Mouse (Mus musculus): ENCODE measurements around the gene Arpc5. TPM values are rescaled to one million over a fixed set of nuclear protein-coding genes. Genes with fewer than 3 reads are reported as not detected.

The Arpc5 gene
- total and polyA plus RNA-seq, 3 experiments, result 280 to 358 (median 283) TPM

DNA sequence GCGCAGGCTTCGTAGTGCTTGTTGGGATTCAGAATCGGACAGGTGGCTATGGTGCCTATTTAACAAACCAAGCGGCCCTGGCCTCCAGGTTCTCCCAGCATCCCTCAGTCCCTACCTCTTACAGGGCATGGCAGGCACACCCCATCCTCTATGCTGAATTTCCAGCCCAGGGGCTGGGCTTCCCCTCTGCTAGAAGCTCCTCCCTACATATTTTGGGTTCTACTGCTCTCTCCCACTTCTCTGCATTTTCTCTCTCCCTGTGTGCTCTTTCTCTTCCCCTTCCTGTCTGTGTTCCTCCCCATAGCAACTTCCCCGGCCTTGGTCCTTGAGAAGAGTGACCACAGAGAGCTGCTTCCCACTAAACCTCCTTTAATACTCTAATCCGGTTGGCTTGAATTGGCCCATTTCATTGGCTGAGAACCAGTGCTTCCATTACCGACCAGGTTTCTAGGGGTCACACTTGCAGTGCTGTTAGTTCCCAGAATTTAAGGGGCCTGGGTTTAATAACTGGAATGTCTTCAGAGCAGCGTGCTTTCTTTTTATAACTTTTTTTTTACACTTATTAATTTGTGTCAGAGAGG is 30.4 kb downstream of the Arpc5 start:
- Histone ChIP-seq H3K27me3 (ENCODE audit: insufficient read depth, low read length) (peaks cover 42% of the 10 kb centered on the region), H3K9me3 (replicated peaks) (peaks cover 2% of the 10 kb centered on the region; the same call in 1 of the 2 replicates), H3K4me1 (ENCODE audit: insufficient read depth, low read depth, low read length) (peaks cover 6% of the 10 kb centered on the region; the same call in 1 of the 2 replicates), H3K36me3 (replicated peaks) (no peaks in the 10 kb centered on the region), H3K4me3 (ENCODE audit: low read depth, low read length) (no peak overlapping the region)
- ATAC-seq (ENCODE audit: extremely low read depth, insufficient number of reproducible peaks, low FRiP score, poor library complexity, severe bottlenecking) (no peak), DNase-seq (ENCODE audit: low spot score) (no peak)
- TF ChIP-seq POLR2AphosphoS5 (IDR thresholded peaks at IDR 0.05; ENCODE audit: insufficient replicate concordance, low read depth, low read length) (no peak), TAL1 (conservative IDR thresholded peaks at IDR 0.05; ENCODE audit: low read depth, low read length) (no peak), GATA1 (IDR thresholded peaks at IDR 0.05; ENCODE audit: borderline replicate concordance, low read length) (no peak), CTCF (IDR thresholded peaks at IDR 0.05; ENCODE audit: low read depth, low read length) (no peak), GATA2 (IDR thresholded peaks at IDR 0.05; ENCODE audit: borderline replicate concordance, low read depth, low read length) (no peak)

DNA sequence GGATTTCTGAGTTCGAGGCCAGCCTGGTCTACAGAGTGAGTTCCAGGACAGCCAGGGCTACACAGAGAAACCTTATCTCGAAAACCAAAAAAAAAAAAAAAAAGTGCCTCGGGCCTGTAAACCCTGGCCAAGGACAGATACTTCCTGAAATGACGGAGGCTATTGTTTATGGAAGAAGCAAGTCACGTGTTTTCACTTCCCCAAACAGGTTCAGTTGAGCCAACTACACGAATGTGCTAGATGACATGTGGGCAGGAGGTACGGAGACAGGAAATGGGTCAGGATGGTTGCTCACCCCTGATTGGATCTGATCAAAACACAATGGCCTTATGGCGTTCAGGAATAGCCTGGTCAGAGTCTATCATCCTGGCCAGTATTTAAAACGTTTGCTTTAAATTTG is 31.8 kb downstream of the Arpc5 start:
- no peak overlapping the region for H3K4me3 ChIP-seq (ENCODE audit: low read depth, low read length)
- ATAC-seq (ENCODE audit: extremely low read depth, insufficient number of reproducible peaks, low FRiP score, poor library complexity, severe bottlenecking) (no peak; the same call in 1 of the 2 replicates), DNase-seq (ENCODE audit: low spot score) (no peak)
- TF ChIP-seq CTCF (IDR thresholded peaks at IDR 0.05; ENCODE audit: low read depth, low read length) (no peak), POLR2AphosphoS5 (IDR thresholded peaks at IDR 0.05; ENCODE audit: insufficient replicate concordance, low read depth, low read length) (no peak), GATA2 (IDR thresholded peaks at IDR 0.05; ENCODE audit: borderline replicate concordance, low read depth, low read length) (no peak)
- H3K9me3 ChIP-seq (replicated peaks), result 0 out of 2 replicates have a peak, but pooled peaks cover 2% of the 10 kb centered on the region
- peaks cover 6% of the 10 kb centered on the region; the same call in 1 of the 2 replicates for H3K4me1 ChIP-seq (ENCODE audit: insufficient read depth, low read depth, low read length)
- no peaks in the 10 kb centered on the region for H3K36me3 ChIP-seq (replicated peaks)
- peaks cover 40% of the 10 kb centered on the region for H3K27me3 ChIP-seq (ENCODE audit: insufficient read depth, low read length)

DNA sequence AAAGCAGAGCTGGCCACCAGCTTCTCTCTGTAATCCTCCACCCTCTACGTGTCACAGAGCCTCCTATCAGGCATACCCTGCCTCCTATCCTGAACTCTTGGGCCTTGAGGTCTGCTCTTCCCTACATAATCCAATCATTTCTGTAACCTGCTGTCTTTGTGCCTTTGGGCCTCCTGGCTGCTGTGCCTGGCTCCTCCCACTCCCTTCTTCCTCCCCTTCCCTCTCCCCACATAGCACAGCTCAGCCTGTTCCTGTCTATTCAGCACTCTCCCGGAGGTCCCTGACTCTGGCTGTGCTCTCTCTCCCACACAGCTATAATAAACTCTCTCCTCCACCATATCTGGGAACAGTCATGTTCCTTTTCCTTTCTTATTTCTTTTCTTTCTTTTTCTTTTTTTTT is 33.6 kb downstream of the Arpc5 start, which contains the start of gene Ncf2:
Gene Ncf2, plus strand, starts transcription at position 298 of the 400 bp plus-strand sequence.
- ATAC-seq (ENCODE audit: extremely low read depth, insufficient number of reproducible peaks, low FRiP score, poor library complexity, severe bottlenecking), result no peak
- TF ChIP-seq POLR2AphosphoS5 (IDR thresholded peaks at IDR 0.05; ENCODE audit: insufficient replicate concordance, low read depth, low read length) (no peak), GATA1 (IDR thresholded peaks at IDR 0.05; ENCODE audit: borderline replicate concordance, low read length) (no peak), GATA2 (IDR thresholded peaks at IDR 0.05; ENCODE audit: borderline replicate concordance, low read depth, low read length) (no peak), CTCF (IDR thresholded peaks at IDR 0.05; ENCODE audit: low read depth, low read length) (no peak), TAL1 (conservative IDR thresholded peaks at IDR 0.05; ENCODE audit: low read depth, low read length) (no peak)

DNA sequence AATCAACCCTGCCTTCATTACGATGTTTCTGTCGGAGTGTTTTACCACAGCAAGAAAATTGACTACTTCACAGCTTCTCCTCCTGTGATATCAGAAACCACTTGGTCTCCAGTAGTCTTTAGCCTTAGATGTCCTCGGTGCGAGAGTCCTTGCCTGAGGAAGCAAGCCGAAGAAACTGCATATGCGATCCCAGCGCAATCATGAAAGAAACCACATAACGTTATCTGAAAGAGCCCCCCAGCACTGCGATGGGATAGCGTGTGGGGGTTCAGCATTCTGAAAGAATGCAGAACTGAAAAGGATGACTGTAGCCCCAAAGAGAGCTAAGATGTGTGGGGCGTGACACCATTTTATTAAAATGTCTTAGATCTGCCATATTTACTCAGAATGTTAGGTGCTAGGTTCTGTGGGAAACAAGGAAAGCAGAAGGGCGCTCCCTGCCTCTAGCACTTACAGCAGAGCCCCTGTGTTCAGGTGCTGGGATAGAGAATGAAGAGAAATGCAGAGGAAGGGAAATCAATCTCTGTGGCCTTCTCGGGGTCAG is 34.4 kb downstream of the Arpc5 start:
- peaks cover 38% of the 10 kb centered on the region for H3K27me3 ChIP-seq (ENCODE audit: insufficient read depth, low read length)
- no peaks in the 10 kb centered on the region for H3K36me3 ChIP-seq (replicated peaks)
- DNase-seq (ENCODE audit: low spot score) (no peak), ATAC-seq (ENCODE audit: extremely low read depth, insufficient number of reproducible peaks, low FRiP score, poor library complexity, severe bottlenecking) (no peak)
- no peak overlapping the region for H3K4me3 ChIP-seq (ENCODE audit: low read depth, low read length)
- peaks cover 15% of the 10 kb centered on the region; the same call in 1 of the 2 replicates for H3K4me1 ChIP-seq (ENCODE audit: insufficient read depth, low read depth, low read length)
- TF ChIP-seq CTCF (IDR thresholded peaks at IDR 0.05; ENCODE audit: low read depth, low read length), result no peak
- no peak for TF ChIP-seq GATA1 (IDR thresholded peaks at IDR 0.05; ENCODE audit: borderline replicate concordance, low read length)
- no peak for TF ChIP-seq POLR2AphosphoS5 (IDR thresholded peaks at IDR 0.05; ENCODE audit: insufficient replicate concordance, low read depth, low read length)
- no peak for TF ChIP-seq GATA2 (IDR thresholded peaks at IDR 0.05; ENCODE audit: borderline replicate concordance, low read depth, low read length)
- no peak for TF ChIP-seq TAL1 (conservative IDR thresholded peaks at IDR 0.05; ENCODE audit: low read depth, low read length)
- H3K9me3 ChIP-seq (replicated peaks), result 0 out of 2 replicates have a peak, but pooled peaks cover 2% of the 10 kb centered on the region

More for the DNA sequence above, 33.6 kb downstream of the Arpc5 start, which contains the start of gene Ncf2:
- Histone ChIP-seq H3K36me3 (replicated peaks) (no peaks in the 10 kb centered on the region), H3K4me3 (ENCODE audit: low read depth, low read length) (no peak within 1 kb of the TSS), H3K9me3 (replicated peaks) (0 out of 2 replicates have a peak, but pooled peaks cover 2% of the 10 kb centered on the region), H3K27me3 (ENCODE audit: insufficient read depth, low read length) (peaks cover 36% of the 10 kb centered on the region), H3K4me1 (ENCODE audit: insufficient read depth, low read depth, low read length) (peaks cover 11% of the 10 kb centered on the region; the same call in 1 of the 2 replicates)
- DNase-seq (ENCODE audit: low spot score), result no peak

DNA sequence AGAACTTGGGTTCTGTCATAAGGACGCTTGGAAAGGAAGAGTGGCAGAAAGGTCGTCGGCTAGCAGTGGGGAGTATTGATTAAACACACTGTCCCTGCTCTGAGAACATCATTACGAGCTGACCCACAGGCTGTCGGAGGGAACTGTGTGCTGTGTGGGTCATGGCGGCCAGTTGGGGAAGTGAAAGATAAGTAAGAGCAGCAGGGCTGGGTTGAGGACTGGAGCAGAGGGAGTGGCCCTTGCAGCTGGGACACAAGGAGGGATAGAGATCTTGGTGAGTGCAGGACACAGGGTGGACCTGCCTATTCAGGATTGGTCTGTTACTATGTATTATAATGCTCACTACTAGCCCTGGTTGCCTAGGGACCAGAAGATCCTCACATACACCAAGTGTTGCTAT is 38.6 kb downstream of the Arpc5 start:
- no peak overlapping the region for H3K4me3 ChIP-seq (ENCODE audit: low read depth, low read length)
- no peak for ATAC-seq (ENCODE audit: extremely low read depth, insufficient number of reproducible peaks, low FRiP score, poor library complexity, severe bottlenecking)
- TF ChIP-seq TAL1 (conservative IDR thresholded peaks at IDR 0.05; ENCODE audit: low read depth, low read length) (no peak), CTCF (IDR thresholded peaks at IDR 0.05; ENCODE audit: low read depth, low read length) (no peak), GATA2 (IDR thresholded peaks at IDR 0.05; ENCODE audit: borderline replicate concordance, low read depth, low read length) (no peak), GATA1 (IDR thresholded peaks at IDR 0.05; ENCODE audit: borderline replicate concordance, low read length) (no peak), POLR2AphosphoS5 (IDR thresholded peaks at IDR 0.05; ENCODE audit: insufficient replicate concordance, low read depth, low read length) (no peak)

DNA sequence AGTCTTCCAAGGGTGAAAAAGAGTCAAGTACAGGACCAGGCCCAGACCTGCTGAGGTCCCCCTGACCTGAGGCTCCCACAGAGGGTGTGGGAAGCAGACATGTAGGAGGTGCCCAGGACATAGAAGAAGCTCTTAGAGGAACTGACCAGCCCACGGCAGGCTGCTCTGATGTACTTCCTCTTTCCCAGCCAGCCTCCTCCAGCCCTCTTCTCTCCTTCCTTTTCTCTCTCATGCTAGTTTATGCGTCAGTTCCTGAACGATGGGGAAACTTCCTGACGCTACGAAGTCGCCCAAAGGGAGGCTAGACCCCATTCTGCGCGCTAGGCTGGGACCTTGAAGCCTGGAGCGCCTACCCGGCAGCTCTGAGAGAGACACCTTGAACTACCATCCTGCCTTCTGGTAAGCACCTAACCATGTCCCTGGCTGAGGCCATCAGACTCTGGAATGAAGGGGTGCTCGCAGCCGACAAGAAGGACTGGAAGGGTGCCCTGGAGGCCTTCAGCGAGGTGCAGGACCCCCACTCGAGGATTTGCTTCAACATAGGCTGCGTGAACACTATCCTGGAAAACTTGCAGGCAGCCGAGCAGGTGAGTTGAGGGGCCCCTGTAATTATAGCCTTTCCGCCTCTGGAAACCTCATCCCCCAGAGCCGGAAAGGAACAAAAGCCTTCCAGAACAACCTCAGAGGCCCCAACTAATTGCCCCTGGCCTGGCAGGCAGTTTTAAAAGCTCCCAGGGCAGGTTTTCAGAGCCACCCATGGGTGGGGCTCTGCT is 41.5 kb downstream of the Arpc5 start:
- Histone ChIP-seq H3K9me3 (replicated peaks) (0 out of 2 replicates have a peak, but pooled peaks cover 2% of the 10 kb centered on the region), H3K27me3 (ENCODE audit: insufficient read depth, low read length) (peaks cover 8% of the 10 kb centered on the region), H3K36me3 (replicated peaks) (peaks cover 19% of the 10 kb centered on the region), H3K4me1 (ENCODE audit: insufficient read depth, low read depth, low read length) (peaks cover 42% of the 10 kb centered on the region), H3K4me3 (ENCODE audit: low read depth, low read length) (peak overlapping the region; percentile 69)
- TF ChIP-seq POLR2AphosphoS5 (IDR thresholded peaks at IDR 0.05; ENCODE audit: insufficient replicate concordance, low read depth, low read length) (no peak), CTCF (IDR thresholded peaks at IDR 0.05; ENCODE audit: low read depth, low read length) (no peak), TAL1 (conservative IDR thresholded peaks at IDR 0.05; ENCODE audit: low read depth, low read length) (no peak), GATA1 (IDR thresholded peaks at IDR 0.05; ENCODE audit: borderline replicate concordance, low read length) (no peak), GATA2 (IDR thresholded peaks at IDR 0.05; ENCODE audit: borderline replicate concordance, low read depth, low read length) (no peak)
- DNase-seq (ENCODE audit: low spot score) (peak; percentile 31), ATAC-seq (ENCODE audit: extremely low read depth, insufficient number of reproducible peaks, low FRiP score, poor library complexity, severe bottlenecking) (peak; percentile 76)

More for the DNA sequence above, 38.6 kb downstream of the Arpc5 start:
- Histone ChIP-seq H3K36me3 (replicated peaks) (peaks cover 2% of the 10 kb centered on the region), H3K27me3 (ENCODE audit: insufficient read depth, low read length) (peaks cover 21% of the 10 kb centered on the region), H3K9me3 (replicated peaks) (0 out of 2 replicates have a peak, but pooled peaks cover 2% of the 10 kb centered on the region), H3K4me1 (ENCODE audit: insufficient read depth, low read depth, low read length) (peaks cover 27% of the 10 kb centered on the region)
- no peak for DNase-seq (ENCODE audit: low spot score)
